Mouse (Mus musculus) B cell, adult (primary cell): Measurements from ENCODE around the gene Vmn1r78. TPM values are rescaled to one million over a fixed set of nuclear protein-coding genes. Genes with fewer than 3 reads are reported as not detected.

ENCODE experiments used
- total RNA-seq: library from RNA; stranded (reverse); gene quantifications from 4 replicates; pipeline ENCODE4 v1.2.4, GENCODE M21; 2023; ENCODE audit not compliant: inconsistent age

The Vmn1r78 gene
- not detected in 4 replicates for total RNA-seq

DNA sequence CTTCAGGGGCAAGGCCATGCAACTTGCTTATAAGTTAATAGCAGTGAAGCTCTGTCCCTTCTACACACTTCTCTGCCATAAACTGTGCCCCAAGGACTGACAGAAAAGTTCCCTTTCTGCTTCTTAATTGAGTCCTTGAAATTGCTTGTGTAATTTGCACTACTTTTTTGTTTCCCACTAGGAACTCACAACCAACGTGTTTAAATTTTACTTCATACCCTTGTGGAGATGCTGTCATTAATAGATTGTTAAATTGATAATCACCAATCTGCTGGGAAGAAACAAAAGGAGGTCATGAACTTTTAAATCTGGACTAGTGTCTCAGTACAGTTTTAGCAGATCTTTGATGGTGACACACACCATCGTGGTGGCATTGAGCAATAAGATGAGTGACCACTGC is at the start of gene Vmn1r78:
Vmn1r78 (plus strand) TSS at position 301 of the 400 bp plus-strand sequence.

GRCm38 (mm10) chr7:12170979-12171378 is 20.9 kb downstream of the Vmn1r78 start, which contains the start of gene Vmn1r79:
TSS of gene Vmn1r79 (plus strand) at chr7:12171279.

DNA sequence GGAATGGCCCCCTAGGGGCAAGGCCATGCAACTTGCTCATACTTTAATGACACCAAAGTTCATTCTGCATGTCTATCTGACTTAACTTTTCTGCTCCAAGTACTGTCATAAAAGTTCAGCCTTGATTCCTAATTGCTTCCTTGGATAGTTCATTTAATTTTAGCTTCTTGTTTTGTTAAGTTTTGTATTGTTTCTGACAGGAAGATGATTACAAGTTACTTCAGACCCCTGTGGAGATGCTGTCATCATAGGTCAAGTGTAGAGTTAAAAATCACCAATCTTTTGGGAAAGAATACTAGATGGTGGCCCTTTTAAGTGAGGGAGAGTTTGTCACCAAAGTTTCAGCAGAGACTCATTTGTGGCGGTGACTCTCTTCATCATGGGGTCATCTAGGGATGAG is 38.9 kb downstream of the Vmn1r78 start, which contains the start of gene Vmn1r80:
Vmn1r80 (plus strand) TSS at position 301 of the 400 bp plus-strand sequence.

Other genes with a start within 250 kb of the Vmn1r78 start
- gene Vmn1r76, start 212.0 kb upstream of the Vmn1r78 start, total RNA-seq, result not detected in 4 replicates
- not detected in 4 replicates for gene Vmn1r77, start 113.5 kb upstream of the Vmn1r78 start, total RNA-seq
- not detected in 4 replicates for gene Vmn1r79, start 21.0 kb downstream of the Vmn1r78 start, total RNA-seq
- not detected in 4 replicates for gene Vmn1r80, start 39.0 kb downstream of the Vmn1r78 start, total RNA-seq
- gene Vmn1r81, start 118.0 kb downstream of the Vmn1r78 start, total RNA-seq, result not detected in 4 replicates
- not detected in 4 replicates for gene Vmn1r82, start 150.2 kb downstream of the Vmn1r78 start, total RNA-seq
- gene Vmn1r83, start 179.2 kb downstream of the Vmn1r78 start, total RNA-seq, result not detected in 4 replicates
- not detected in 4 replicates for gene Vmn1r84, start 219.0 kb downstream of the Vmn1r78 start, total RNA-seq